Mouse (Mus musculus): ENCODE measurements around the gene Rarres2.
A peak's percentile ranks its signal among the peaks of the same experiment; 100 is the strongest.

The Rarres2 gene

DNA sequence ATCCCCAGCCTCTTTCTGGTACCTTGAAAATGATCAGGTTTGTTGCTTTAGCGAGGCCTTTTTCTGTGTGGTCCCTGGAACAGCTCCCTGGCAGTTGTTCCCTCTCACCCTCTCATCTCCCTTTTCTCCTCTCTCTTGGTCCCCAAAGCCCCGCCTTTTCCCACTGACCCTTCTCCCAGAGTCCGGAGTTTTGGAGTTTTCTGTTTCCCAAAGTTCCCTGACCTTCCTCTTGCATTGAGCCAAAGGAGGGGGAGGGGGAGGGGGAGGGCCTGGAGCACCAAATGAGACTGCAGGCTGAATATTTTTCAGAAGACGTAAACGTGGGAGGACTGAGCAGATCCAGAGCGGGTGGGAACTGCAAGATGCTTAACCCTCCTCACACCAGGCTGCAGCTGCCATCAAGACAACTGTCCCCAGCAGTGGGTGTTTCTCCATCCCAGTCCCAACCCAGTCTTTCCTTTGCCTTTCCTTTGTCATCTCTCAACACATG, at the start of gene Rarres2:
Rarres2 (minus strand) TSS at position 218 of the 490 bp plus-strand sequence.
- DNase-seq (ENCODE audit: low spot score) = no peak

DNA sequence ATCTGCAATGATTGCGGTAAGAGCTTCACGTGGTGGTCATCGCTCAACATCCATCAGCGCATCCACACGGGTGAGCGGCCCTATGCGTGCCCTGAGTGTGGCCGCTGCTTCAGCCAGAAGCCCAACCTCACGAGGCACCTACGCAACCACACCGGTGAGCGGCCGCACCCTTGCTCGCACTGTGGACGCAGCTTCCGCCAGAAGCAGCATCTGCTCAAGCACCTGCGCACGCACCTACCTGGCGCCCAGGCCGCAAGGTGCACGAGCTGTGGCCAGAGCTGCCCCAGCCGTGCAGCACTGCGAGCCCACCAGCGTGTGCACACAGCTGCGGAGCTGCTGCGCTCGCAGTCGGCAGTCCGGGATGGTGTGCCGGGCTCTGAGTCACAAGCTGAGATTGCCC, 47.4 kb upstream of the Rarres2 start:
- DNase-seq (ENCODE audit: low spot score) = no peak

- no peak for DNase-seq (ENCODE audit: low spot score)
These were observed 42.2 kb upstream of the Rarres2 start for GRCm38 (mm10) chr6:48614756-48615155.

- no peak for DNase-seq (ENCODE audit: low spot score)
These were observed 40.9 kb upstream of the Rarres2 start for GRCm38 (mm10) chr6:48613464-48613863.

DNA sequence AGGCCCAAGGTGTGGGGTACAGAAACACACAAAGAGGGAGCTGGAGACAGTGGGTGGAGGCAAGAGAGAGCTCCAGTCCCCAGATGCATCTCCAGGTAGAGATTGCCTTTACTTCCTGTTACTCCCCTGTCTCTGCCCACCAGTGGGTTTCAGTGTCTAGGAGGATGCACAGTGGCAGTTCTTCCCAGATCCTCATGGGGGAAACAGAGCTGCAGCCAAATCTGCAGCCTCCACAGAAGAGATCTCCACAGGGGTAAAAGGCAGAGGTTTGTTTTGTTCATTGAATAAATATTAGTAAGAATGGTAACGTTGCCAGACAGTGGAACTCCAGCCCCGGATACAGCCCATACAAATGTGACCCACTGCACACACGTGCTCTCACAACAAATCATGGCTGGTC, 38.1 kb upstream of the Rarres2 start:
- DNase-seq (ENCODE audit: low spot score) = no peak

- no peak for DNase-seq (ENCODE audit: low spot score)
These were observed 36.9 kb upstream of the Rarres2 start for GRCm38 (mm10) chr6:48609512-48609911.

DNA sequence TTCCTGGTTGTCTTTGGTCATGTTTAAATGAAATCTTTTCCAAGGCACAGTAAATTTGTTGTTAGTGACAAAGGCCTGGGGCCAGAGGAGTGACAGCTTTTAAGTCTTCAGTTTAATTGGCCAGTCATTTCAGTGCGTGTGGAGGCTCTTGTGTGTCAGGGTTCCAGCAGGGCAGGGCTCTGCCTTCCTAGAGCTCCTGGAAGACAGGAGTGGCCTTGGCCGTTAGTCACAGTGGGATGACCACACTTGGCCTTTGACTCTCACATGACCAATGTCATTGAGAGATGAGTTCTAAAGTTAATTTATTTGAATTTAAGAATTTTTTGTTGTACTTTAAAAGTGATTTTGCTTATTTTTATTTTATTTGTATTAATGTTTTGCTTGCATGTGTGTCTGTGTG, 35.5 kb upstream of the Rarres2 start:
- DNase-seq (ENCODE audit: low spot score) = no peak

GRCm38 (mm10) chr6:48602080-48602741, 29.6 kb upstream of the Rarres2 start:
- DNase-seq (ENCODE audit: low spot score) = no peak

DNA sequence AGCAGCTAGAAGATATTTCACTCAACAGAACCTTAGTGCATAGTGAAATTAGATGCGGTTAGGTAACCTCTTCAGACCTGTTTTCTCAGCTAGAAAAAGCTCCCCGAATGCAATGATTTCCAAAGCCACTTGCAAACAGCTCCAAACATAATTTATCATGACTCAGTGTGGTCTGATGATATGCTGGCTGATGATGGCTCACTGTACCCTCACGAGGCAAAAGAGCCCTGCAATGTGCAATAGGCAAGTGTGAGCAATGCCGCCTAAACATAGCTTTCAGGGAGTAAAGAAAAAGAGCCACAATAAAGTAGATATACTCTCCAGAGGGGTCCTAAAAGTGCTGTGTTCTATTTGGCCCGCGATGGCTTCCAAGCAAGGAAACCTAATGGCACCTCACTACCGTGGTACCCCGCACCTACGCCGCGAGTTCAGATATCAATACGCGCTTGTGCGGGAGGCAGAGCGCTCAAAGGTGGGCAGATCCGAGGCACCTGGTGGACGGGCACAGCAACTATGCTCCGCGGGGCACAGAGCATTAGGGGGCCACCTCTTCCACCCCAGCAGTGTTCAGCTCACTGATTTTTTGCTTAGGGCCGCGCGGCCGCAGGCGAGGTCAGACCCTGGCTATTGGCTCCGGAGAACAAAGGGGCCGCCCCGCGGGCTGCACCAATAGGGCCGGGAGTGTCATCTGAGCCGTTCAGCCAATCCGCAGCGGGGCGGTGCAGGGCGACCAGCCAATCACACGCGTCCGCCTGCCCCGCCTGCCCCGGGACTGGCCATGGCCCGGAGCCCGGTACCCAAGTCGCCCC, 28.9 kb upstream of the Rarres2 start, which contains the start of gene Zfp775:
Zfp775 (plus strand) TSS at position 793 of the 809 bp plus-strand sequence.
- peak; percentile 84 for DNase-seq (ENCODE audit: low spot score)

DNA sequence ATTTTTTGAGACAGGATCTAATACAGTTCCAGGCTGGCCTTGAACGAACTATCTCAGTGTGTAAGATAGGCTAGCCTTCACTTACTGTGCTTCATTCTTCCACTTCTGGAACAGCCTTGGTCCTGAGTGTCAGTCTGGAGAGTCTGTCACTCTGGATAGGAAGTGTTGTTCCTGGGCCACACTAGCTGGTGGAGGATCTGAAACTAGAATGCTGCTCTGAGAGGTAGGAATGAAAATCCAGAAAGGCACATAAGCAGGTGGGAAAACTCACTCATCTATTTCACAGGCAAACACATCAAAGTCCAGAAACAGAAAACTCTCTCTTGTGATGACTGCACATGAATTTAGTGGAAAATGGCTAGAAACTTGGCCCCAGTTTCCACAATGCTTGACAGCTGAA, 28.0 kb upstream of the Rarres2 start:
- DNase-seq (ENCODE audit: low spot score) = no peak

DNA sequence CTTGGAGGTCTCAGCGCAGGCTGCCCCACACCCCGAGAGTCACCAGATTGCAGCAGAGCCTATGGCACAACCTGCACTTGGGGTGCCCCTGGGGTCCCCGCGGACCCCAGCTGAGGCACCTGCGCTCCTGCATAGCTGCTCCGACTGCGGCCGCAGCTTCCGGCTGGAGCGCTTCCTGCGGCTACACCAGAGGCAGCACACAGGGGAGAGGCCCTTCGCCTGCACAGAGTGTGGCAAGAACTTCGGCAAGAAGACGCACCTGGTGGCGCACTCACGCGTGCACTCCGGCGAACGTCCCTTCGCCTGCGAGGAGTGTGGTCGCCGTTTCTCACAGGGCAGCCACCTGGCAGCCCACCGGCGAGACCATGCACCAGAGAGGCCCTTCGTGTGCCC, 24.6 kb upstream of the Rarres2 start:
- DNase-seq (ENCODE audit: low spot score) = no peak

DNA sequence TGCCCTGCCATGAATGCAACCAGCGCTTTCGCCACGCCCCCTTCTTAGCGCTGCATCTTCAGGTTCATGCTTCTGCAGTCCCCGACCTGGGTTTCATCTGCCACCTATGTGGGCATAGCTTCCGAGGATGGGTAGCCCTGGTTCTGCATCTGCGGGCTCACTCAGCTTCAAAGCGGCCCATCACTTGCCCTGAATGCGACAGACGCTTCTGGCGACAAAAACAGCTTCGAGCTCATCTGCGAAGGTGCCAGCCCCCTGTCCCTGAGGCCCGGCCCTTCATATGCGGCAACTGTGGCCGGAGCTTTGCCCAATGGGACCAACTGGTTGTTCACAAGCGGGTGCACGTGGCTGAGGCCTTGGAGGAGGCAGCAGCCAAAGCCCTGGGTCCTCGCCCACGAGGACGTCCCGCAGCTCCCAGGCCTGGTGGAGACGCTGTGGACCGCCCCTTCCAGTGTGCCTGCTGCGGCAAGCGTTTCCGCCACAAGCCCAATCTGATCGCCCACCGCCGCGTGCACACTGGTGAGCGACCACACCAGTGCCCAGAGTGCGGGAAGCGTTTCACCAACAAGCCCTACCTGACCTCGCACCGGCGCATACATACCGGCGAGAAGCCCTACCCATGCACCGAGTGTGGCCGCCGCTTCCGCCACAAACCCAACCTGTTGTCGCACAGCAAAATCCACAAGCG, 24.1 kb upstream of the Rarres2 start:
- DNase-seq (ENCODE audit: low spot score) = no peak

GRCm38 (mm10) chr6:48595278-48595677, 22.7 kb upstream of the Rarres2 start:
- no peak for DNase-seq (ENCODE audit: low spot score)

DNA sequence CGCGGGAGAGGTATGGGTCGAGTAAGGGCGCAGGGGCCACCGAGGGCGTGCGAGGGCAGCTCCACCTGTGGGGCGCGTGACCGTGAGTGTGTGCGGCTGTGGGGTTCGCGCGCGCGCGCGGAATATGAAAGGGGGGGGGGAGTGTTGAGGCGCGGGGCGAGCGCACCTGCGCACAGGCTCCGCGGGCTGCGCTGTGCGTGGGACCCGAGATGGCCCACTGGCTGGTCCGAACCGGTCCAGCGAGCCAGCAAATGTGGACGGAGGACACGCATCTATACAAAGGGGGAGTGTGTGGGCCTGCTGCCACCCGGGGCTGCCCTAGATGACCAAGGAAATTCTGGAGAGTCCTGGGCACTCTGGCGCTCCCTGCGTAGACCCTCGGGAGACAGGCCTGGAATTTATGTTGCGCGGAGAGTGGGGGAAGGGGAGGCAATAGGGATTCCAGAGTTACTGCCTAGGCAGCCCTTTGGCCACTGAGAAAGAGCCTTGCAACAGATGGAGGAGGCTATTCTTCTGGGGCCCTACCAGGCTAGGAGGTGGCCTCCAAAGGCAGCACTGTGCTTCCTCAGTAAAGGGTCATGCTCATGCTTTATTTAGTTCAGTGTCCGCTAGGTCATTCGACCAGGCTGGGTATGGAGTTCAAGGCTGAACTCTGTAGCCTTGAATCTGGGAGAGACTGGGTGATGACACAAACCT, 21.6 kb upstream of the Rarres2 start:
- no peak for DNase-seq (ENCODE audit: low spot score)

- peak; percentile 30 for DNase-seq (ENCODE audit: low spot score)
These were observed 20.8 kb upstream of the Rarres2 start, which contains the start of the genes Repin1 and Gm44965 for GRCm38 (mm10) chr6:48593158-48594042. Repin1 (plus strand) TSS chr6:48593883. Gm44965 (plus strand) TSS chr6:48593941.

DNA sequence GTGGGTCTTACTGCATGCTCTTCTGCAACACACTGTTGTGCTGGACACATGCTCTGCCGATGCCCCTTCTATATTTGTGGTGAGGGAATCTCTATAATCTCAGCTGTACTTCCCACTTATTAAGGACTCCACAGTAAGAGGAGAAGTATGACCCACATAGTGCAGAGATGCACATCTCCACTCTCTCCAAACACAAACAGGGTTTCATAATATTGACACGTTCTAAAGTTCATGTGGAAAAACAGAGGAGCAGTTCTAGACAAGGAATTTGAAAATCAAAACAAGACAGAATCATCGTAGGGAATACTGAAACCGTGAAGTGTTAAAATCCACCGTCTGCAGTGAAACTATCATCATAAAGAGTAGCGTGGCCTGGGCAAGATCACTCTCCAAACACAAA, 19.3 kb upstream of the Rarres2 start:
- no peak for DNase-seq (ENCODE audit: low spot score)

GRCm38 (mm10) chr6:48591221-48591845, 18.7 kb upstream of the Rarres2 start:
- no peak for DNase-seq (ENCODE audit: low spot score)

GRCm38 (mm10) chr6:48589194-48589750, 16.7 kb upstream of the Rarres2 start, which contains the start of gene Gm45021:
Gm45021 (plus strand) TSS chr6:48589610.
- no peak for DNase-seq (ENCODE audit: low spot score)

- DNase-seq (ENCODE audit: low spot score) = peak; percentile 28
These were observed 9.4 kb upstream of the Rarres2 start for GRCm38 (mm10) chr6:48582037-48582436.

GRCm38 (mm10) chr6:48581257-48581656, 8.7 kb upstream of the Rarres2 start:
- no peak for DNase-seq (ENCODE audit: low spot score)
